Mouse (Mus musculus): Measurements from ENCODE around the gene Nfkb2.

The Nfkb2 gene

DNA sequence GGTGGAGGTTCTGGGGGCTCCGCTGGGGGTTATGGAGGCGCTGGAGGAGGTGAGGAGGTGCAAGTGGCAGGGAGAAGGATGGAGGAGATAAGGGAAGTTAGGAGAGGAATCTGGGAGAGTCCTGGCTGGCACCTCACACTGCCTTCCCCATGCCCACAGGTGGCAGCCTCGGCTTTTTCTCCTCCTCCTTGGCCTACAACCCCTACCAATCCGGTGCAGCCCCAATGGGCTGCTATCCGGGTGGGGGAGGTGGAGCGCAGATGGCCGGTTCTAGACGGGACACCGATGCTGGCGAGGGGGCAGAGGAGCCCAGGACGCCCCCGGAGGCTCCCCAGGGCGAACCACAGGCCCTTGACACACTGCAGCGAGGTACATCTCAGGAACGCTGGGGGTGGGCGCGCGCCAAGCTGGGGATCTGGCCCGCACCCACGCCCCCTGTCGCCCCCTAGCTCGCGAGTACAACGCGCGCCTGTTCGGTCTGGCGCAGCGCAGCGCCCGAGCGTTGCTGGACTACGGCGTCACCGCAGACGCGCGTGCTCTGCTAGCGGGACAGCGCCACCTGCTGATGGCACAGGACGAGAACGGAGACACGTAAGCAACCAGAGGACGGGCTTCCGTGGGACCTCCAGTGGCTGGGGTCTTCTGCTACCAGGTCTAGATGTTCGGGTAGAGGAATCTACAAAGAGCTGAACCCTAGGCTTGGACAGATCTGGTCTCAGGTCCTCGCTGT is 4.8 kb downstream of the Nfkb2 start:
- DNase-seq: peak; percentile 97

DNA sequence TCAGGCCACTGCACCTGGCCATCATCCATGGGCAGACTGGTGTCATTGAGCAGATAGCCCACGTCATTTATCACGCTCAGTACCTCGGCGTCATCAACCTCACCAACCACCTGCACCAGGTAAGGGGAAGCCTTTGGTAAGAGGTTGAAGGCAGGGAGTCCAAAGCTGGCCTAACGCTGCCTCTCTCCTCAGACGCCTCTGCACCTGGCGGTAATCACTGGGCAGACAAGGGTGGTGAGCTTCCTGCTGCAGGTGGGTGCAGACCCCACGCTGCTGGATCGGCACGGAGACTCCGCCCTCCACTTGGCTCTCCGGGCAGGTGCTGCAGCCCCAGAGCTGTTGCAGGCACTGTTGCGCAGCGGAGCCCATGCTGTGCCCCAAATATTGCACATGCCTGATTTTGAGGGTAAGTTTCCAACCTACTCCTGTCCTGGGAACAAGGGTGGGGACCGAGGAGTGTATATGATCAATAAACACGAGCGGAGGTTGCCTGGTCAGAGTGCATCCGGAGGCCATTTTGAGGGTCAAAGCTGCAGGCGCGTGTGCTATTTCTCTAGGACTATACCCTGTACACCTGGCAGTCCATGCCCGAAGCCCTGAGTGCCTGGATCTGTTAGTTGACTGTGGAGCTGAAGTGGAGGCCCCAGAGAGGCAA is 5.7 kb downstream of the Nfkb2 start:
- DNase-seq: no peak

DNA sequence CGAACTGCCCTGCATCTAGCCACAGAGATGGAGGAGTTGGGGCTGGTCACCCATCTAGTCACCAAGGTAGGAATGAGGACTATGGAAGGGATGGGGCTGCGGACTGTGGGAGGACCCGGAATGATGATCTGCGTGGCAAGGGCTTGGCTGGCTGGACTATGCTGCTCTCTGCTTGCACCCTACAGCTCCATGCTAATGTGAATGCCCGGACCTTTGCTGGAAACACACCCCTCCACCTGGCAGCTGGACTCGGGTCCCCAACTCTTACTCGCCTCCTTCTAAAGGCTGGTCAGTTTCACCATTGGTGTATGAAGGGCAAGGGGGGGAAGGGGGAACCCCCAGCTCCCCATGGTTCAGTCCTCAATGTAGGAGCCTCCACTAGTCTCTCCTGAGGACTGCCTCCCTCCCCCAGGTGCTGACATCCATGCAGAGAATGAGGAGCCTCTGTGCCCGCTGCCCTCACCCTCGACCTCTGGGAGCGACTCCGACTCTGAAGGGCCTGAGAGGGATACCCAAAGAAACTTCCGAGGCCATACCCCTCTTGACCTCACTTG is 6.3 kb downstream of the Nfkb2 start:
- no peak for DNase-seq

DNA sequence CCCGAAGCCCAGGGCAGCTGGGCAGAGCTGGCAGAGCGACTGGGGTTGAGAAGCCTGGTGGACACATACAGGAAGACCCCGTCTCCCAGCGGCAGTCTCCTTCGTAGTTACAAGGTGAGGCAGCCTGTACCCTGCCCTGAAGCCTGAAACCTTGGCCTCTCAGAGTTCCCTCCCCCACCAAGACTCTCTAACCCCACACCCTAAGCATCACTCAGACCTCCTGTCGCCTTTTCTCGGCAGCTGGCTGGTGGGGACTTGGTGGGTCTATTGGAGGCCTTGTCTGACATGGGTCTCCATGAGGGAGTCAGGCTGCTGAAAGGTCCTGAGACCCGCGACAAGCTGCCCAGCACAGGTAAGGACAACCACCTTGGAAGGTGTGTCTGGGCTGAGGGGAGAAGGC is 7.2 kb downstream of the Nfkb2 start:
- DNase-seq: no peak

DNA sequence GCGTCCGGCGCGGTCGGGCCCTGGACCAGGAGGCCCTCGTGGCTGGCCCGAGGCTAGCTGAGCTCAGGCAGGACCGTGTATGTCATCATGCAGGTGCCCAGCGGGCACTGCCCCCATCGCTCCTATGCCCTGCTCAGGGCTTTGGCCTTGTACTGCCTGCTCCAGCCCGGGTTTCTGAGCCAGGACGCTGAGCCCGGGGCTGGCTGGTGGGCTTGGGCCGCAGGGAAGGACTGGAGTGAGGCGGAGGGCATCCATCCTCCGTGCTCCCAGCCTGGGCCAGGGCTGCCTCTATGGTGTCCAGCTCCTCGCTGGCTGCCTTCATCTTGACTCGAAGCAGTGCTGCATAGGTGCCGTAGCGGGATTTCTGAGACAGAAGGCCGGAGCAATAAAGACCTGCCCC is 8.4 kb downstream of the Nfkb2 start:
- DNase-seq: no peak

DNA sequence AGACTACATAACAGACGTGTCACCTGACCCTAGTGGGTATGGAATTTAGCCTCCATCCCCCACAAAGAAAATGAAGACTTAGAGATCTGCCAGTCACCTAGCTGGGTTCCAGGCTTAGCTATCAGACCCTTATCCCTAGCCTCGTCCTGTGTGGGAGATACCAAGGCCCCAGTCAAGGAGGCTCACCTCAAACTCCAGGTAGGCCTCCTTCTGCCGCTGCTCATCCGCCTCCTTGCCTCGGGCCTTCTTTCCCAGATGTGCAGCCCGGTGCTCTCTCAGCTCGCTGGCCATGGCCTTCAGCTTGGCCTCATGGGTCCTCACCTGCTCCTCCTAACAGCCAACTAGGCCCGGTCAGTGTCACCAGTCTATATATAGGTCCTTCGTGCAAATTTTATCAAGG is 9.0 kb downstream of the Nfkb2 start:
- DNase-seq: no peak

DNA sequence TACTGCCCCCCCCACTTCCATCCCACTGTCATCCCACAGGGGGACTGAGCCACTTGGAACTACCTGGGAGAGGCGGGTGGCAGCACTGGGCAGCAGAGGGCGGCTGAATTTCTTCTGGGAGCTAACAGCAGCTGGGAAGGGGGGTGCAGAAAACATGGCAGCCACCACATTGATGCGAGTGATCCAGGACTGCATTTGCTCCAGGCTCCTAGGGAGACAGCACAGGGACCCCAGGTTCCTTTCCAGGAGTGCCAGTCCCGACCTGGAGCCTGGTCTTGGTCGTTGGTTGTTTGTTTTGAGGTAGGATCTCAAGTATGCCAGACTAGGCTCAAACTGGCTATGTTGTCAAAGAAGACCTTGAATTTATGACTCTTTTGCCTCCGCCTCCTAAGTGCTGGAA is 9.5 kb downstream of the Nfkb2 start:
- no peak for DNase-seq

DNA sequence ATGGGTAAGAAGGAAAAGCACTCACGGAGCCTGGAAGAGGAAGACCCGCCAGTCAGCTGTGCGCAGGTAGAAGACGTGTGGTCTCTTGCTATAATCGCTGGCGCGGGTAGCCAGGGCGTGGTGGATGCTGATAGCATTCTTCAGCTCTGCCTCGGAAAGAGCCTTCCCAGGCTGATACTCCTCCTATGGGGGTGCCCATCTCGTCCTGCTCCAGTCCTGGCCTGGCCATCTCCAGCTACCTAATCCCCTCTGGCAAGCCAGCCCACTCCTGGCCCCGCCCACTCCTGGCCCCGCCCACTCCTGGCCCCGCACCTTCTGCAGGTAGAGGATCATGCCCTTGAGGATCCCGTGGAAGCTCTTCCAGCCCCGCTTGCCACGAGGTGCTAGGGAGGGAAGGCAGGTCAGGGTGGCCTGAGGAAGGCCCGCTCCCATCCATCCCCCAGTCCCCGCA is 10.1 kb downstream of the Nfkb2 start:
- no peak for DNase-seq

DNA sequence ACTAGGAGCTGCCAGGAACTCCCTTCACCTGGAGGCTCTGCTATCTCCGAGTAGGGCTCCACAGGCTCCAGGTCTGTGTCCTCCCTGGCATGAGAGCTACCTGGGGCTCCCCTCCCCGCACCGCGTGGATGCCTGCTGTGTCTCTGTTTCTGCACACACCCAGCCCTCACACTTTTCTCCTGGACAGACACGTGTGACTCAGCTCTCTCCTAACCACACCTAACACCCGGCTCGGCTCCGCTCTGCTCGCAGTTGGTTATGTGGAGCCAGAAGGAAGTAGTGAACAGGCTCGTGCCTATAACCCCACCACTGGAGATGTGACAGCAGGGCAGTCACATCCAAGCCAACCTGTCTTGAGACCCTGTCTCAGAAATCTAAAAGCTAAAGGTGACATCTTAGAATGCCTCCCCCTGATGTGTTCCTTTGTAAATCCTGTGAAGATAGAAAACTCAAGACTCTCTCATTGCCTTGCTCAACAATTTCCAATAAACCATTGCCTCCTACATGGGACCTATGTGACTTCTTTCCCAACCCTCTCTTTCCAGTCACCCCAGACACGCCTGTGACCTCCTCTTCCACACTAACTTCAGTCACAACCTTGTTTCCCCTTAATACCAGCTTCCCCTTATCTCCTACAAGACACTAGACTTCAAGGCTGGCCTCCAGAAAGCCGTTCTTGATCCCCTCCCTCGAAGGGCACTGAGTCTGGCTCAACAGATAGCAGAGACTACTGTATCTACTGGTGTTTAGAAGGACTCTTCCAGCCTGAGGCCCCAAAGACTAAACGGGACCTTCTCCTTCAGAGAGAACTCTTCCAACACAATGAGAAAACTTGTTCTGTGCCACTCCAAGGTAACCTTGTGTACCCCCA is 11.0 kb downstream of the Nfkb2 start:
- no peak for DNase-seq

DNA sequence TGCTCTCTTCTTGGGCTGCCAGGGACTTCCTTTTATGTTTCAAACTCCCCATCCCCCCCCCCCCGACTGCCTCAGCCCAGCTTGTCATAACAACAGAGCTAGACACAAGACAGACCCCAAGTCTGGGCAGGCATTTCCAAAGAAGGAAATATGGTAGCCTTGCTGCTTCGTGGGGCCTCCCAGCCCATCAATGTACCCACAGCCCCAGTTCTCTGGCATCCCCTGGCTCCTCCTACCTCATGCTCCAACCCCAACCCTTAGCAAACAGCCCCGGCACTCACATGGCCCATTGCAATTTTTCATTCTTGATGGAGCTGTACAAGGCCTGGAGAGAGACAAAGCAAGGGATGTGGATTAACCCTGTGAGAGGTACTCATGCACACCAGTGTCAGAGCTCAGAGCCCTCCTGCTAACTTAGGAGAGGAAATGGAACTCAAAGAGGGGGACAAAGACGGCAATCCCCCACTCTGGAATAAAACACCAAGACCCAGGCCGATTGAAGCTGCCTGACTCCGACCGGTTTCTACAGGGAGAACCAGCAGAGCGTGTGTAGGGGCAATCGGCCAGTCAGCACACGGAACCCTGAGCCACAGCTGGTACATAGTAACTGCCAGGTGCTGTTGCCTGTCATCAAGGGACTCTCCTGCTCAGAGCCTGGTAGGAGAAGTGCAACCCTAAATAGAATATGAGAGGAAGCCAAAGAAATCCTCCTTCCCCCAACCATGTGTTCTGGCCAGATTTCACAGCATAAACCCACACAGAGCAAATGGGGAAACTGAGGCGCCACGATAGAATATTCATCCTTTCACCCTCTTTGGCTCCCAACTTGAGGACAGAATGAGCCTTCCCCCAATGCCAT is 11.9 kb downstream of the Nfkb2 start:
- no peak for DNase-seq

DNA sequence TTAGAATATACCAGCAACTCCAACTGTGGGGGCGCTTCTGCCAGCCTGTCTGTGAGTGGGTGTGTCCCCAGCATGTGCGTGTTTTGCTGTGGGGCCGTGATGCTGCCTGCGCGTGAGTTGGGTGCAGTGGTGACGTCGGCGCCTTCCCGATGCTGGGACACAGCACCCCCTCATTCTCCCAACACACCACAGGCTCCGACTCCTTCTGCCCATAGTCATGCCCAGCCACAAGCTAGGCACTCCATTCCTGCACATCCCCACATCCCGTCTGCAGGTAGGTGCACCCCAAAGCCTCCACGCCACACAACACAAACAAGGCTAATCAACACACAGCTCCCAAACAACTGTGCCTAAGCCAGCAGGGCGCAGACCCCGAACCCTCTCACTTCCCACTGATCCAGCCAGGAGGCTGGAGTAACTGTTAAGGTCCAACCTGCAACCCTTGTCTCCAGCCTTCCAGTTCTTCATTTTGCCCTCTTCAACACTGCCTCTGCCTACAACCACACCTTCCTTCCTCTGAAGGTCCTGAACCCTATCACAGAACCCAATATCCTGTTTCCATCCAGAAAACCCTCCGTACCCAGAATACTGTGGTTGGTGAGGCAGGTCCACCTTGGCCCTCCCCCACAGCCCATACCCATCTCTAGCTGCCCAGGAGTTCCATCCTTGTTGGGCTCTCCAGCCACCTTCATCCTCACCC is 12.9 kb downstream of the Nfkb2 start:
- peak; percentile 81 for DNase-seq

DNA sequence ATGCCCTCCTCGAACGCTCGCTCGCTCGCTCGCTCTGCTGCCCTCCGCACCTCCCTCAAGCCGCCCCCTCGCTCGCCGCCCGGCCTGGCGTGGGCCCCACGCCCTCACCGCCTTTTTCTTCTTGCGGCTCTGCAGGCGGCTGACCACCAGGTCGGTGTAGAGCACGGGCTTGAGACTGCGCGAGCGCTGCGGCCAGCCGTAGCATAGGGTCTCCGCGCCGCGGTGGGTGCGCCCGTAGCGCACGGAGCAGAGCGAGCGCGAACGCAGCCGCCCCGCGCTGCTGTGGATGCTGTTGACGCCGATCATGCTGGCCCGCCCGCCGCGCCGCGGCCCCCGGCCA is 13.4 kb downstream of the Nfkb2 start:
- DNase-seq: peak; percentile 23

DNA sequence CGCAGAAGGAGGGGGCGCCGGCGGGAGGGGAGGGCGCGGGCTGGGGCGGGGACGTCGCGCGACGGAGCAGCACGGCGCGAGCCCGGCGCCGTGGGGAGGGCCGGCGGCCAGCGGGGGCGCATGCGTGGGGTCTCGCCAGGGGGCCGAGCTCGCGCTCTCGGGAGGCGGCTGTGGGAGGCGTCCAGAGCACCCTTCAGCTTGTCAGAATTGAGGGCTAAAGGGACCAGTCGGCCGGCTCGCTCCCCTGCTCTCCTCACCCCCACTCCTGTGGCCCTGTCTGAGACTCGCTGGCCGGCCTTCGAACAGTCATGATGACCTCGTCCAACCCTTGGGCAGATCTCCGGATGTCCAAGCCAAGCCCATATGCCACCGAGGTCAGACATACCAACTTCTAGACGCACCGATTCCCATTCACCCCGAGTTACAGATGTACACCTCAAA is 13.9 kb downstream of the Nfkb2 start:
- DNase-seq: peak; percentile 70

DNA sequence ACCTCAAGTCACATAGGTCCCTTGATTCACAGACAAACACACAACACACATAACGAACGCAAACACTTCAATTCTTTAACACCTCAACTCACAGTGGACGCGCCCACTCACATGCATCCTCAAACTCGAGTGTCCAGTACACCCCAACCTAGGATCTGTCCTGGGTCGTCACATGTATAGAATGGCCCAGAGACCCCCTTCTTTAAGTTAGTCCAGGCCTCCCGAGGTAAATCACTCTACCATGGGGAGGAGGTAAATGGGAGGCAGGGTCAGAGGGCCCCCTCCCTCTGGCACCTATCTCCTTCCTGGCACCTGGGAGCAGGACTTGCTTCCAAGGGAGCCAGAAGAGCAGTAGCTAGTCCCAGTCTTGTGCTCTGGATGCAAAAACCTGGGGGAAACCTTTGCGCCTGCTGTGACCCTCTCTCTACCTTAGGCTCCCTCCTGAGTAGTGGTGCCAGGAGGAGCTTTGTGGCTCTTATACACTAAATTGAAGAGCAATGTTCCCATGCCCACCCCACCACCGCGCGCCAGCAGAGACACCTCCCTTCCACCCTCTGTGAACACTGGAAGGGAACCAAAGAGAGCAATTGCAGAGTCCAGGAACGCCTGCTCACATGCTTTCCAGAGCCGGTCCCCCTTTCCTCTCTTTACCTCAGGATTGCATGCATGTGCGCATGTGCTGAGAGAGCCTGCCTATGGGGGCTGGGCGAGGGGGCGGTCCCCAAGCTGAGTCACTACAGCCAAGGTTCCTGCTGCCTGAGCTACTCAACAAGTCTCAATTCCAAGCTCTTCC is 14.7 kb downstream of the Nfkb2 start:
- peak; percentile 87 for DNase-seq

DNA sequence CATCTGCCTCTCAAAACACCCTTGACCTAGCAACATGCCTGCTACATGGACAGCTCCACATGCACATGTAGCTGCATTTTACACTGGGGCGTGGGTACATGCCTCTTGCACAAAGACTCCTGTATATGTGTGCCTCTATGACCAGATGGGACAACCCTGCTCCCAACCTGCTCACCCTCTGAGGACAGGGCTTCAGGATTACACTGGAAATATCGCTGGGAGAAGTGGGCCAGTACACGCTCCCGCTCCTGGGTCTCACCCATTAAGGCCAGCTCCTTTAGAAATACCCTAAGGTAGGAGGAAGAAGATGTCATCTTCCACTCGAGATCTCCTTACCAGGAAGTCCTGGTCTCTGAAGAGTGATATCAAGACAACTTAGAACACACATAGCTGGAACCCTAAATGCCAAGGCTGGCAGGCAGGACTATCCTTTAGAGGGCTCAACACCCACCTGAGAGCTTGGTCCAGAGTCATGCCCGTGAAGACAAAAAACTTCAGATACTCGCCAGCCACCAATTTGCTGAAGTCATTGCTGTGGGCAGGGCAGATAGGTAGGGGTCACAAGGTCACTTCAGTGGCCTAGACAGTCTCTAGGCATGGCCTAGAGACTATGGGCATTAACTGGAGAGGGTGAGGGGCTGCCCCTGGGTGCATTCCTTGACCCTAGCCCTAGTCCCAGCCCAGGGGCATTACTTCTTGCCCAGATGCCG is 16.1 kb downstream of the Nfkb2 start:
- DNase-seq: no peak

DNA sequence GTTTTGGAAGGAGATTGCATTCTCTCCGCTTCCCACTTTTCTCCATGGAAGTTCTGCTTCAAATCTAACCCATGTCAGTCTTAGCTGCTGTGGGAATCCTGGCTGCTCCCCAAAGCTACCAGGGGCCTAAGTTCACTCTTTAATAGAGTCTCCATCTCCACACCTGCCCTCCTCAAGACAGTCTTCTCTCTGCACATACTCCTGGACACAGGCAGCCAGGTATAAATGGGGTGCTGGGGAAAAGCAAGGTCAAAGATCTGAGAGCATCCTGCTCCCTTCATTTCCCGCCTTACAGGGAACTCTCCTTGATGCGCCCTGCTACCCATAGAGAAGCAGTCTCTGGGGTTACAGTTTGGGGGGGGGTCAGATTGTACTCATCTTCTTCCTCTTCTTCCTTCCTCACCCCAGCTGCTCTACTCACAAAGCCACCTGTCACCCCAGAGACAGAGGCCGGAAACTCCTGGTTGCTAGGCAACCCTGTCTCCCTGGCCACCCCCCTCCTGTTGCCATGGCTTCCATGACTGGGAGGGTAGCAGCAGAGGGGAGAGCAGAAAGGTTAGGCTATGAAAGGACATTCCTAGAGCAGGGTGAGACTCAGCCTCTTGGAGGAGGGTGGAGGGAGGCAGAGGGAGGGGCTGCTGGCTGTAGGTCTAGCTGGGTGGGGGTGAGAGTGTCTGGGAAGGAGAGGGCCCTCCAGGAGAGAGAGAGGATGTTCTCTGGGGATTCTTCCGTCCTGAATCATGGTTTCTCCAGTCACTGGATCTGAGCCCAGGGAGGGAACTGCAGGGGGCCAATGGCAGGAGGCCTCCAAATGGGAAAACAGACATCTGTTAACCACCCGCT is 17.2 kb downstream of the Nfkb2 start:
- no peak for DNase-seq

DNA sequence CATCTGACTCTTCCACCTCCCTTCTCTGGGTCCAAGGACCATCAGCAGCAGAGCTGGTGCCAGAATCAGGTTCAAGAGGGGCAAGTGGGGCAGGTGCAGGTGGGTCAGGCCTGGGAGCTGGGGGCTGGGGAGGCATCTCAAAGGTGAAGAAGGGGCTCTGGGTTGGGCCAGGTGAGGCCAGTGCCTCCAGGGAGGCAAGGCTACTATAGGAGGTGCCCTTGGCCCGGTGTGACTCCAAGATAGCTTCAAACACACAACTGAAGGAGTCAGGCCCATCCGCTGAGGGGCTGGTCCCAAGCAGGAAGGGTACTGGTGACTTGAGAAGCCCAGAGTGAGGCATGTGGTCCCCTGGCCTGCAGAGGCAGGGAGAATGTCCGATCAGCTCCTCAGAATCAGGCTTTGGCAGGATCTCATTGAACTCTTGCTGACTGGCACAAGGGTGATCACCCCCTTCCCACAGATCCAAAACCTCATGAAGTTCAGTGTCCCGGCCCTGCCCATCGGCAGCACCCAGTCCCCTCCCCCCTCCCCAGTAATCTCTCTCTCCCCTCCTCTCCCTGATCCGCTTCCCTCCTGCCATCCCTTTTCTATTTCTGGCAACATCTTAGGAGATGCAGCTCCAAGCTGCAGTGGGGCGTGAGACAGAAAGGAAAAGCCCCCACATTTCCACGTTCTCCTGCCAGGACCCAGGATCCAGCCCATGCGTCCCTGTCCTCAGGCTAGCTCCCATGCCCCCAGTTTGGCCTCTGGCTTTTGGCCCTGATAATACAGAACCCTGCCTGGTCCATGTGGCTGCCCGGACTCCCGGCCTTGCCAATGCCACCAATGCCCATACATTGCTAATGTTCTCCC is 18.2 kb downstream of the Nfkb2 start:
- DNase-seq: no peak

DNA sequence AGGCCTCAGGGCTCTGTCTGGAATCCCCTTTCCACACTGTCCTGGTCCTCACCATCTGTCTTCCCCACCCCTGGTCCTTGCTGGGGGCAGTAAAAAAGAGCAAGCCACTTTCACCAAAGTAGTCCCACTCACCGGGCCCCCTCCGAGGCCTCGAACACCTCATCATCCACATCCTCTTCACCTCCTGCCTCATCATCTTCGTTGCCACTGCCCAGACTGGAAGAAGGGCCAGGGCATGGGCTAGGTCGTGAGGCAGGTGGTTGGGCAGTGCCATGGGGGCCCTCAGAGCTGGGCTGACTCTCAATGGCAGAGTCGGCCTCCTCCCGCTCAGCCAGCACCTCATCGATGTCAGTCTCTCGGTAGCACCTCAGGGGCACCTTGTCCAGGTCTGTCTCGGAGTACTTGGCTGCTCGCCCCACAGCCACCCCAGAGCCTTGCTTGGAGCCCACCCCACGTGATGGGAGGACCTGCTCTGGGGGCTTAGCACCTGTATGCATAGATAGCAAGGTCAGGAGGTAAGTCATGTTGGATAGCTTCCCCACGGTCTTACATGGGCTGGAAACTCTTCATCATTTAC is 19.0 kb downstream of the Nfkb2 start:
- no peak for DNase-seq
